Mouse (Mus musculus) heart, adult 2 months (tissue): Measurements from ENCODE around the gene Ctse.

Experiments used
- CTCF ChIP-seq: fragments of 200-600 bp; IDR thresholded peaks from 2 replicates; pipeline ENCODE4 v1.8.1; 2022; ENCODE audit warnings: antibody characterized with exemption, mild to moderate bottlenecking, moderate library complexity
- POLR2A ChIP-seq: fragments of 200-500 bp; IDR thresholded peaks from 2 replicates; pipeline ENCODE4 v1.6.1; 2011; ENCODE audit warnings: mild to moderate bottlenecking, low read depth, low read length, control low read depth; ENCODE audit not compliant: insufficient read depth

DNA sequence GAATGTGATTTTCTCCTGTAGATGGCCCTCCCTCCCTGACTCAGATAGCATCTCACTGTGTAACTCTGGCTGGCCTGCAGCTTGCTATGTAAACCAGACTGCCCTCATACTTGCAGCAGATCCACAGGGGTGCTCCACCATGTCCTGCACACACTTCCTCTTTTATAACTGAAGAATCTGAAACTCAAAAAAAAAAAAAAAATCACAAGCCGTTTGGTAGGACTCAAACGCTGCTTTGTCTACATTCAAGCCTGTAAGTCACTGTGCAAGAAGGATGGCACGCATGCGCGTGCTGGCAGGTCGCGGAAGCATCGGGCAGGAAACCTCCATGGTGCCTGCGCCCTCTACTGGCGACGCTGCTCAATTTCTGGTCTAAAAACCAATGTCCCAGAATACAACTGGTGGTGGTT is 19.8 kb downstream of the Ctse start:
- TF ChIP-seq POLR2A = no peak
- TF ChIP-seq CTCF = peak; percentile 97; the same call in 1 of the 2 replicates
